Mouse (Mus musculus): Measurements from ENCODE around the gene Gigyf1.

Gene Gigyf1

DNA sequence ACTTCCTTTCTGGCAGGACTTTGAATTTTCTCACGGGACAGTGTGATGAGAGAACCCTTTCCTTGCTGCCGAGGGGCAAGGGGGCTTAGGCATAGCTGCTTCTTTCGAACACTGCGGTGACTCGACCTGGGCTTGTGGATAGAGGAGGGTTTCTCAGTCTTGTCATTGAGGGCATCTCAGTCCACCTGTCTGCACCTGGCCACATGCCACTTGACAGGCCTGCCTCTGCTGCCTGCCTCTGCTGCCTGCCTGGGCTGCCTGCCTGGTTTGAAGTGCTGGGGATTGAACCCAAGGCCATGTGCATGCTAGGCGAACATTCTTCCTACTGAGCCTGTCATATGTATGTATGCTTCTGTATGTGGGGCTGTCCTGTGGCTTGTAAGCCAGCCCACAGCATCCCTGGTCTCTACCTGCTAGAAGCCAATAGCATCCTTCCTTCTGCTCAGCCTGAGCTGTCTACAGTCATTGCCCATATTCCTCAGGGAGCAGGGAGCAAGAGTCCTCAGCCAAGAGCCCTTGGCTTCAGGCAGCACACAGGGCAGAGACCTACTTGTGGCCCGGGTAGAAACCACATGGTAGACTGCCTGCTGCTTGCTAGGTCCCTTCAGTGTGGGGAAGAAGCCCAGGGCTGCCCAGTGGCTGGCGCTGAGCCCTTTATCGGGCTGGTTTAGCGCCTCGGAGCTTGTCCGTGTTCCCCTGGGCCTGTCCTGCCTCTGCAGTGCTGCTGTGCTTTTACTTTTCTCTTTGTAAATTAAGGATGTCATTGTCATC is 4.2 kb upstream of the Gigyf1 start:
- no peak for DNase-seq (ENCODE audit: low read depth)

DNA sequence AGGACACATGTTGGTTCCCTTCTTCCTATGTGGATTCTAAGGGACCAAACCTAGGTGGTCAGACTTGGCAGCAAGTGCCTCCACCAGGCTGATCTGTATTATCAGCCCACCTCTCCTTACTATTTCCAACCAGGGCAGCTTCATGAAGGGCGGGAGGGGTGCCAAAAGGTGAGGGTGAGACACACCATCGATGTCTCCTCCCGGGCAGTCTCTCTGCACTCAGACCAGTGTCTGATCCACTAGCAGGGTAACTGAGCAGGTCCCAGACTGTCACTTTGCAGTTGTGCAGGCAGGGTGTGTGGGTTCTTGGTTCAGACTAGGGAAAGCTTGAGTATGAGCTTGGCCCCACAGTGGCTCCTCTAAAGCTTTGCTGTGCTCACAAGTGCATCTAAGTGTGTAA is 3.5 kb upstream of the Gigyf1 start:
- DNase-seq (ENCODE audit: low read depth) = no peak

DNA sequence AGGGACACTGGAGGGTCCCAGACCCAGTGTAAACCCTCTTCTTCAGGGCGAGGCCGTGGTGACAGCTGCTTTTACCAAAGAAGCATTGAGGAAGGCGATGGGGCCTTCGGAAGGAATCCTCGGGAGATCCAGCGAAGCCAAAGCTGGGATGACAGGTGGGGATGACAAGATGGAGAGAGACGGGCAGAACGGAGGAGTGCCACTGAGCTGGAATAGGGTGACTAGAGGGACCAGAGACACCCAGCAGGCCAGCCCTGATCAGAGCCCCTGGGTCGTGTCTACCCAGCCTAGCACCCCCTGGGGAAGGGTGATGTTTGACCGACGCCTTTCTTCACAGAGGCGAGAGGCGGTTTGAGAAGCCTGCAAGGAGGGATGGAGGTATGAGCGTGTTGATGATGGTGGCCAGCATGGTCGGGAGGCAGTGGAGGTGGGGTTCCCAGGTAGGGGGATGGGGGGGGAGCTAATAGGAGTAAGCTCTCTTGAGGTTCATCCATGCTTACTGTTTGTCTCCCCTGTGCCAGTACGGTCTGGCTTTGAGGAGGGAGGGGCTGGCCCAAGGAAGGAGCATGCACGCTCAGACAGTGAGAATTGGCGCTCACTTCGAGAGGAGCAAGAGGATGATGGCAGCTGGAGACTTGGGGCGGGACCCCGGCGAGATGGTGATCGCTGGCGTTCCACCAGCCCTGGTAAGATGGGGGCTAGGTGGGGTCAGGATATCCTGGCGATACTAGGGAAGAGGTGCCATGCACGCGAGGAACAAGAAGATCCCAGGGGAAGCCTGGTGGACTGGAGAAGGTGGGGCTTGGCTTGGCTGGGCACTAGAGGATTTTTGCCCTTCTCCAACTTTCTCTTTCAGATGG is 1.6 kb downstream of the Gigyf1 start:
- no peak for DNase-seq (ENCODE audit: low read depth)

DNA sequence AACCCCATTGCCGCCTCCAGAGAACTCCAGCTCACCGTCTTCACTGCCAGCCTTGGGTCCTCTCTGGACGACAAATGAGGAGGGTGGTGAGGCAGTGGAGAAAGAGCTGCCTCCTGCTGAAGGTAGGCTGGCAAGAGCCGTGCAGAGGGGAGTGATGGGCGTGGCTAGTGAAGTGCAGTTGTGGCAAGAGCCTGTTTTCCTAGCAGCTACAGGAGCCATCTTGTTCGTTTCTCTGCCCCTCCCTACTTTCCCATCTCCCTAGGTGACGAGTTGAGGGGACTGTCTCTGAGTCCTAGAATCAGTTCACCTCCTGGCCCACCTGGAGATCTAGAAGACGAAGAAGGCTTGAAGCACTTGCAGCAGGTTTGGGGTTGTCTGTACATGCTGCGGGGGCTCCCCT is 3.5 kb downstream of the Gigyf1 start:
- no peak for DNase-seq (ENCODE audit: low read depth)

DNA sequence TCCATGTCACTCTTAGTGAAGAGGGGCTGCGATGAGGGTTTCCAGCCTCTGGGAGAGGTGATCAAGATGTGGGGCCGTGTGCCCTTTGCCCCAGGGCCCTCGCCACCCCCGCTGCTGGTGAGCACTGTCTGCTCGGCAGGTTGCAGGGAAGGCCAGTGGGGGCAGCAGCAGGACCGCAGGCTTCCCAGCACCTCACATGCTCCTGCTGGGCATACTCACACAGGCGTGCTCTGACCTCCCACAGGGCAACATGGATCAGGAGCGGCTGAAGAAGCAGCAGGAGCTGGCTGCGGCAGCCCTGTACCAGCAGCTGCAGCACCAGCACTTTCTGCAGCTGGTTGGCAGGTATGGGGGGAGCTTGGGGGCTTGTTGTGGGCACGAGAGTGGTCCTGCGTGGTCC is 4.4 kb downstream of the Gigyf1 start:
- no peak for DNase-seq (ENCODE audit: low read depth)

DNA sequence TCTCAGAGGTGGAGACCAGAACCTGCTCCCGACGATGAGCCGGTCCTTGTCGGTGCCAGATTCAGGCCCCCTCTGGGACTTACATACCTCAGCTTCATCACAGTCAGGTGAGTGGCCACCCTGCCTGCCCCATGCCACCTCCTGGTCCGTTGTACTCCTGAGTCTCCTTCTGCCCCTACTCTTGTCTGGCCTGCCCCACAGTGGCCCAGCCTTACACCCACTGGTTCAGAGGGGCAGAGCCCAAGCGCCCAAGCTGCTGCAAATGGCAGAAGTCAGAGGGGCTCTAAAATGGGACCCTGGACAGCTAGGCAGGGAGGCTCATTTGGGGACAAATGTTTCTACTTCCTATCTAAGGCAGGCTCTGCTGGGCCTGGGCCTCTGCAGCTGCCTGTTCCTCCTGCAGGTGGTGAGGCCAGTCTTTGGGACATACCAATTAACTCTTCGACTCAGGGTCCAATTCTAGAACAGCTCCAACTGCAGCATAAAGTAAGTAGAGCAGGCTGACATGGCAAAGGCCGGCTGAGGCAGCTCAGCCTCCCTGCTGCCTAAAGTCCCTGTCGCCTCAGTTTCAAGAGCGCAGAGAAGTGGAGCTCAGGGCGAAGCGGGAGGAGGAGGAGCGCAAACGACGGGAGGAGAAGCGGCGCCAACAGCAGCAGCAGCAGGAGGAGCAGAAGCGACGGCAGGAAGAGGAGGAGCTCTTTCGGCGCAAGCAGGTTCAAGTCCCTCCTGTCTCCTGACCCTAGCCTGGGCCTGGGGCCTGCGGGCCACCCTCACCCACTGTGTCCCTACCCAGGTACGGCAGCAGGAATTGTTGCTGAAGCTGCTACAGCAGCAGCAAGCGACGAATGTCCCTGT is 5.3 kb downstream of the Gigyf1 start:
- no peak for DNase-seq (ENCODE audit: low read depth)

DNA sequence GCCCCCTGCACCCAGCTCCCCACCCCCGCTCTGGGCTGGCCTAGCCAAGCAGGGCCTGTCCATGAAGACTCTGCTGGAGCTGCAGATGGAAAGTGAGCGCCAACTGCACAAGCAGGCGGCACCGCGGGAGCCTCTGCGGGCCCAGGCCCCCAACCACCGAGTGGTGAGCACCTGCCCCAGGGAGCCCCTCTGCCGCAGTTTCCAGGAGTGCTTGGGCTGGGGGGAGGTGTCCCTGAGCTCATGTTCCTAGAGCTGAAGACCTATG is 5.8 kb downstream of the Gigyf1 start:
- no peak for DNase-seq (ENCODE audit: low read depth)

DNA sequence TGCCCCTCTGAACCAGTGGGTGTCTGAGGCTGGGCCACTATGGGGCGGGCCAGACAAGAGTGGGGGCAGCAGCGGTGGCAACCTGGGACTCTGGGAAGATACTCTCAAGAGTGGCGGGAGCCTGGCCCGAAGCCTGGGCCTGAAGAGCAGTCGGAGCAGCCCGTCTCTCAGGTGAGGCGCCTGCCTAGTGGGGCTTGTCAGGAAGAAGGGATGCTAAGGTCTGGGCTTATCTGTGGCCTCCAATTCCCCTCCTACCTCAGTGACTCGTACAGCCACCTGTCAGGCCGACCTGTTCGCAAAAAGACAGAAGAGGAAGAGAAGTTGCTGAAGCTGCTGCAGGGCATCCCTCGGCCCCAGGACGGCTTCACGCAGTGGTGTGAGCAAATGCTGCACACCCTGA is 6.3 kb downstream of the Gigyf1 start:
- DNase-seq (ENCODE audit: low read depth) = no peak

DNA sequence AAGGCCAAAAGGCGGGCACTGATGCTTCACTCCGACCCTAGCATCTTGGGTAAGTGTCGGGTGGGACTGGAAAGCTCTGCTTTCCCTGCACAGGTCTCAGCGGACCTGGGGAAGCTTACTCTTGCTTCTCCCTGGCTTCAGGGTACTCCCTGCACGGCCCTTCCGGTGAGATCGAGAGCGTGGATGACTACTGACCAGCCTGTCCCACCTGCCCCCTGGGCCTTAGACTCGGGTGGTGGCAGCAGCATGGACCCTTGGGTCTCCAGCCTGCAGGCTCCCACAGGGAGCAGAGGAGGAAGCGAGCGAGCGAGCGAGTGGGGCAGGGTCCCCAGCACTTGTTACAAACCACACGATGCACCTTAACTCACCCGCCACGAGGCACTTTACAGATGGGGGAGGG is 7.2 kb downstream of the Gigyf1 start:
- no peak for DNase-seq (ENCODE audit: low read depth)

DNA sequence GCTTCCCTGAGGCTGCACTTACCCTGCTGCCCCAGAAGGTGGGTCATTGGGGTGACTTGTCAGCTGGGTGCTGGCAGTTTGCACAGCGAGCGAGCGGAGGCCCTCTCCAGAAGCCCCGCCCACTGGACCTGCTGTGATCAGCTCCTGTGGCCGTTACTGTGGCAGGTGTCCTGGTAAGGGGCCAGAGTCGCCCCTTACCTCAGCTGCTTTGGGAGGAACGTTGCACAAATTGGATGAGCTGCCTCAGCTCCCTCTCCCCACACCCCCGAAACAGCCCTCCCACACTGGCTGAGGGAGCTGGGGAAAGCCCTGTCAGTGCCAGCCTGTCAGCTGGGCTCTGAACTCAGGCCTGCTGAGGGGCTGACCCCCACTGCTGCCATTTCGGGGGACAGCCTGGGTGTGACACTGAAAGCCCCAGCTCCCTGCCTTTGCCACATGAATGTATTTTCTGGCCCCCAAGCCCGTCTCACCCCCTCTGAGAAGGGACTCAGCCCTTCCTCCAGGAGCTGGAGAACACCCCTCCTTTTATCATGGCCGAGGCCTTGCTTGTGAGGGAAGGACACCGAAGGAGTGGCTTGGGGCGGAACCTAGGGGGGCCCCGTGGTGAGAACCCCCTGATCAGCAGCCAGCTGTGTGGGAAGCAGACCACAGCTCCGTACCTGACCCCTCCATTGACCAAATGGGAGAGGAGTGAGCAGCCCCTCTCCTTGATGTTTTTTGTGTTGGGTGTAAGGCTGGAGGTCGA is 8.0 kb downstream of the Gigyf1 start:
- no peak for DNase-seq (ENCODE audit: low read depth)

DNA sequence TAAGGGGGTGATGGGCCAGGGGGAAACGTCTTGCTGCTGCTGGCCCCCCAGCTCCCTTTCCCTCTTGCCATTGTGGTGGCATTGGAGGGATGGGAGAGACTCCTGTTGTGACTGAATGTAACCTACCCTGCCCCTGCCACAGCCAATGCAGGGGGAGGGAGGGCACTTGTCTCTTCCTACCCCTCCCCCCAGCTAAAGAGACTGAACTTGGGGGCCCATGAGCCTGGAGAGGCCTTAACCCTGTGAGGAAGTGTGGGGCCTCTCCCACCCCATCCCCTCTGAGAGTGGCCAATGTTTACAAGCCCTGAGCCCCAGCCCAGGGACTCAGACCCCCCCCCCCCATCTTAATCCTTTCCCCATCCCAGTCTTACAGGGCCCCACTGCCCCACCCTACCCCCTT is 9.1 kb downstream of the Gigyf1 start:
- DNase-seq (ENCODE audit: low read depth) = no peak

DNA sequence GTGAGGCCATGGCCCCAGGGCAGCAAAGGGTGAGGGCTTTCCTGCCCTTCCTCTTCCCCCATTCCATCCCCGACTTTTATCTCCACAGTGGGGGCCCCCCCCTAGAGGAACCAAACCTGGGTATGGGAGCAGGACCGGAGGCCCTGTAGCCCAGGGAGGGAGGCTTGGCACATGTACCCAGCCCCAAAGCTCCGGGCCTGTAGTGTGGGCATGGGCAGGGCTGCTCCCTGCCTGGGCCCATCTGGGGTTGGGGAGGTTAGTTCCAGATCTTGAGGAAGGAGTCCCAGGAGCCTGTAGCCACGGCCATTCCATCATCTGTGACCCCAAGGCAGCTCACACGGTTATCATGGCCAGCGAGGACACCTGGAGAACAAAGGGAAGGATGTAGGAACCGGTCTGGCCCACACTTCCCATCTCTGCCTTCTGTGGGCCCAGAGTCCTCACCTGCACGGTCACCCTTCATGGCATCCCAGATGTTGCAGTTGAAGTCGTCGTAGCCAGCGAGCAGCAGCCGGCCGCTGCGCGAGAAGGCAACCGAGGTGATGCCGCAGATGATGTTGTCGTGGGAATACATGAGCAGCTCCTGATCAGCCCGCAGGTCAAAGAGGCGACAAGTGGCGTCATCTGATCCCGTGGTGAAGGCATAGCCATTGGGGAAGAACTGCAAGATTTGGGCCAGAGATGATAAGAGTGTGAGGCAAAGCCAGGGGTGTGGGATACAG is 10.1 kb downstream of the Gigyf1 start:
- DNase-seq (ENCODE audit: low read depth) = no peak

DNA sequence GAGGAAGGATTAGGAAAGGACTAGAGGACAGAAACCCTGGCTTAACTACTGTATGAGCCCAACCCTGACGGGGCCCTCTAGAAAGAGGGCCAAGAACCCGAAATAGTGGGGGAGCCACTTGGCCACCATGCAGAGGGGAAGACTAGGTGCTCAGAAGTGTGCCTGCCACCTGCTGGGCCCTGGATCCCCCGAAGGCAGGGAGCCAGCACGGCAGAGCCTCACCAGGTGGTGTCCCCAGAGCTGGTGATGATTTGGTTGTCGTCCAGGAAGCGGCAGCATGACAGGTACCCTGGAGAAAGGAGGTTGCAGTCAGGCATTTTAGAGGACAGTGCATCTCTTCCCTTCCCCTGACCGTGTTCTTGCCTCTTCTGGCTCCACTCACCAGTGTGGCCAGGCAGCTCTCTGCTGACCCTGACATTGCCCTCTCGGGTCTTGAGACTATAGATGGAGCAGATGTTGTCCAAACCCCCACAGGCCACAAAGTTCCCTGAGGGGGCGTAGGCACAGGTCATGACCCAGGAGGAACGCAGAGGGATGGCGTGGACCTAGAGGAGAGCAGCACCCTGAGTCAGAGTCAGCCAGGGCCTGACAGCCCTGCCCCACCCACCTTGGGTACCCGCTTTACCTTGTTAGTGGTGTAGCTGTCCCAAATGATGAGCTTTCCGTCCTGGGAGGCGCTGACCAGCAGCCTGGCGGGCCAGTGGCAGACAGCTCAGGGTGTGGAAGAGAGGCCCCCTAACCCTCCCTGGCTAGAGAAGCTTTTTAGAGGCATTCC is 11.1 kb downstream of the Gigyf1 start:
- DNase-seq (ENCODE audit: low read depth) = no peak

DNA sequence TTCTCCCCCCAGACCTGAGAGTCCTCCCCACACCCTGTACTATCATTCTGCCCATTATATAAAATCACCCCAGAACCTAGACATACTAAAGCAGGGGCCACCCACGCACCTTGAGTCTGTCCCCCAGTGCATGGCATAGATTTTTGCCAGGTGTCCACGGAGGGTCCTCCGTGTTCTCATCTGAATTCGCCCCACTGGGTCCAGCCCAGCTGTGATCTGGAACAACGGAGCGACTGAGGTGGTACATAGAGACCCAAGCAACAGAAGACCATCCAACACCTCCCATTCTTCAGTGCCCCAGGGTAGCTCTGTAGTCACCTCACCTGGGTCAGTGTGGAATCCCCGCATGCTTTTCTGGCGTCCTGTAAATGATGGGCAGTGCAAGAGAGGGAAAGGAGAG is 11.7 kb downstream of the Gigyf1 start:
- no peak for DNase-seq (ENCODE audit: low read depth)

DNA sequence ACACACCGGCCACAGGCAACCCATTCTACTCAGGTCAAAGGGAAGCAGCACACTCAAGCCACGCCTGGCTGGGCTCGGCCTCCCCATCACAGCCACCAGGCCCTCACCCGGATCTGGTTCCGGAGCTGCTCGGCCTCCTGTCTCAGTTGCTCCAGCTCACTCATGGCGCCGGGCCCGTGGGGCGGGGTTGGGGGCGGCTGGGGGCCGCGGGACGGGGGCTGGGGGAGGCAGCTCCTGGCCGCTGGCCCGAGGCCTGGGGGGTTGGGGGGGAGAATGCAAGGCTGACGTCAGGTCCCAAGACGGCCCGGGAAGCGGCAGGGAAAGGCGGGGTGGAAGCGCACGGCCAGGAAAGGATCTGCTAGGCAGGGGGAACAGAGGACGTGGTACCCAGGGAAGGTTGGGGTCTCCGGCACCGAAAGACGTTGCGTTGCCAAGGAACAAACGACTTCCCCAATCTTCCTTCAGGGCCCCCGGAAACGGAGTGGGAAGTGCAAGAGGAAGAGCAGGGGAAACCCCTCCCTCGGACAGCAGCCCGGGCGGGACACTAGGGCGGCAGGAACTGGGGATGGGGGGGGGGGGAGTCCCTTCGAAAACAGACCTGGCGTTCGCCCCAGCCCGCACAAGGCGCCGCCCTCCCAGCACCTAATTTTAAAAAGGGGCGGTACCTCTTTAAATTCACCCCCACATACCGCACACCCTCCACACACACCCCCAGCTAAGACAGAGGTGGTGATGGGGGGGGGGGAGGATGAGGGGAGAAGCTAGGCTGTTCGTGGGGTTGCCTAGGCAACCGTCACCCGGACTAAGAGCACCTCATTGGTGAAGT is 12.5 kb downstream of the Gigyf1 start:
- DNase-seq (ENCODE audit: low read depth) = peak; percentile 22

DNA sequence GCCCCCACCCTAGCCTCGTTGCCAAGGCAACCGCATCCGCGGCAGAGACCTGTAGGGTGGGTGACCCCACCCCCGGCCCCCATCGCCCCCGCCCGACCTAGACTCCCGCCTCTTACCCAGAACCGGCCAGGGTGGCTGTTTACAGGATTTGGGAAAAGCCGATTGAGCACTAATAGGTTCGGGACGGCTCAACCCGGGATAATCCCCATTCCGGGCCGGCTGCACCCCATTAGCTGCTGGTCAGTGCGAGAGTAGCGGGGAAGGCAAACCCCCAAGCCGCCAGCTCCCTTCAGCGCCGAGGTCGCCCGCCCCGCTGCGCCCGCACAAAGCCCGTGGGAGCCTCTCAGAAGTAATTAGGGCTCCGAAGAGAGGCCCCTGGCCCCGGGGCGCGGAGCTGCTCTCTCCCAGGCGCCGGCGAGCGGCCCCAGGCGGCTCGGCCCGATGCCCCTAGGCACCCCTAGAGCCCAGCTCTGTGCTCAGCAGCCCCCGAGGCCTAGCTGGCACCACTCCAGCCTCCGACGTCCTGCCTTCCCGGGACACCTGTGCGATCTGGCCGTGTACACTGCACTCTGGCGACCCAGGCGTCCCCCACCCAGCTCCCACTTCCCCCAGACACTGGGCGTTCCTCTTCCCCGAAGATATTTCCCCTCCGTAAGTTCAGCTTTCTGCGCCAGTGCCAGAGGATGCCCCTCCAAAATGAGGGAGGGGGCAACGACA is 13.2 kb downstream of the Gigyf1 start:
- no peak for DNase-seq (ENCODE audit: low read depth)

DNA sequence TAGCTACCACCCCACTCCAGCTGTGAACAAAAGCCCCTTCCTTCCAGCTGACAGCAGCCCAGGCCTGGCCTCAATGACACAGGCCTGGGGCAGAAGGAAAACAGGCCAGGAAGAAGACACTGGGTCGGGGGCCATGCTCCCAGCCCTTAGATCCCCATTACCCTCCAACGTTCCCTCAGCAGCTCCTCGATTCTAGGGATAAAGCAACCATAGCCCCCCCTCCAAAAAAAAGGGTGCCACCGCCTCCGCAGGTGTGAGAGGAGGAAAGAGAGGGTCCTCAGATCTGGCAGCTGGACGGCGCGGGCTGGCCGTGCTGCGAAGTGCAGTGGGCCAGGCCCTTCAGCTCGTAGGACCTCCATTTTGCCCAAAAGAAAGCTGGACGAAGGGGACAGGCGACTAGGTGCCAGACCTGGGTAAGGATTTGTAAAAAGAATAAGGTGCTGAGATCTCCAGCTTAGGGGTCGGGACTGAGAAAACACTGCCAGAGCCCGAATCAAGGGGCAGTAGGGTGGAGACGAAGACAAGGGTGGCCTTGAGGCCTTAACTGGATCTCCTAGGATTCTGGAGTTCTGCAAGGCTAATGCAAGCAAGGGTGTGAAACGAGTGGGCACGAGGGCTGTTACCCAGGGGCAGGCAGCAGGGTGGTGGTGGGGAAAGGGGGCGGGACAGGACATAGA is 13.9 kb downstream of the Gigyf1 start:
- DNase-seq (ENCODE audit: low read depth) = no peak

DNA sequence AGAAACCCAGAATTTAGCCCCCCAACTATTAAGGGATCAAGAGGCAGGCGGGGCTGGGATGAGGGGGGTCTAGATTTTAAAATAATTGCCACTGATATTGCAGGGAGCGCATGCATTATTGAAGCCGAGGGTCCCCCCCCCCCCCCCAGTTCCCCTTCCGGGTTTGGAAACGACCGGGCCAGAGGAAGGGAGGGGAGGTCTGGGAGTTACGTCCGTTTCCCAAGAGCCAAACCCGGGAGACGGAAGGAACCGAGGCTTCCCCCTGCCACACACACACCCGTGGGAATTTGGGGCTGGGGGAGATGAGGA is 14.4 kb downstream of the Gigyf1 start:
- DNase-seq (ENCODE audit: low read depth) = no peak

Measured in fibroblast of lung, adult 2 months (primary cell).